Mouse (Mus musculus): Measurements from ENCODE around the gene Rnf150. TPM values are rescaled to one million over a fixed set of nuclear protein-coding genes. Genes with fewer than 3 reads are reported as not detected.

Rnf150 gene
- total and polyA plus RNA-seq, 3 experiments: 0.13 to 0.50 (median 0.39) TPM

- Histone ChIP-seq H3K36me3 (replicated peaks in 1 of 2; ENCODE audit: control insufficient read depth in 1 of 2, insufficient read depth in 1 of 2, low read length in 1 of 2) (no peaks in the 10 kb centered on the region), H3K27ac (ENCODE audit: insufficient read depth, low read depth) (no peak overlapping the region), H3K27me3 (replicated peaks) (no peaks in the 10 kb centered on the region), H3K9ac (ENCODE audit: insufficient read depth, low read depth) (no peak overlapping the region), H3K4me2 (ENCODE audit: insufficient read depth, low read depth, poor library complexity, severe bottlenecking) (no peak overlapping the region), H3K4me3 (replicated peaks in 1 of 3; ENCODE audit: low read depth in 2 of 3, low read length in 2 of 3, poor library complexity in 1 of 3) (no peak overlapping the region), H3K79me2 (replicated peaks; ENCODE audit: control insufficient read depth, extremely low read depth, insufficient read depth, poor library complexity, severe bottlenecking) (no peaks in the 10 kb centered on the region), H3K9me3 (replicated peaks; ENCODE audit: low read length) (no peaks in the 10 kb centered on the region), H3K4me1 (ENCODE audit: control insufficient read depth in 1 of 2, insufficient read depth in 2 of 2) (no peaks in the 10 kb centered on the region)
- DNase-seq (ENCODE audit: extremely low read depth): no peak
- in situ Hi-C loops (cut with MboI; ENCODE audit: low pct_ligation_motif_present, low pct_unique_long_range_greater_than_20kb, low sequenced_read_pairs) (no loop called here), dilution Hi-C loops (cut with MboI; ENCODE audit: extremely low pct_ligation_motif_present, extremely low pct_unique_long_range_greater_than_20kb, low sequenced_read_pairs) (no loop called here)
- TF ChIP-seq POLR2AphosphoS2 (IDR thresholded peaks at IDR 0.05; ENCODE audit: low read depth, low read length): no peak
- no peak for TF ChIP-seq E2F4 (IDR thresholded peaks at IDR 0.05; ENCODE audit: insufficient replicate concordance, low read depth, low read length)
- TF ChIP-seq CTCF (conservative IDR thresholded peaks at IDR 0.05 in 1 of 2, IDR thresholded peaks at IDR 0.05 in 1 of 2; ENCODE audit: low read depth in 2 of 2, low read length in 2 of 2): no peak
- no peak for TF ChIP-seq NRF1 (IDR thresholded peaks at IDR 0.05; ENCODE audit: low read depth, low read length)
- TF ChIP-seq MXI1 (IDR thresholded peaks at IDR 0.05; ENCODE audit: low read depth, low read length): no peak
- TF ChIP-seq USF2 (conservative IDR thresholded peaks at IDR 0.05; ENCODE audit: low read depth, low read length): no peak
- no peak for TF ChIP-seq ZKSCAN1 (IDR thresholded peaks at IDR 0.05; ENCODE audit: borderline replicate concordance, low read depth, low read length)
- no peak for TF ChIP-seq GABPA (IDR thresholded peaks at IDR 0.05; ENCODE audit: insufficient replicate concordance, low read depth, low read length)
- no peak for TF ChIP-seq KAT2A (IDR thresholded peaks at IDR 0.05; ENCODE audit: insufficient replicate concordance, low read length)
- no peak for TF ChIP-seq UBTF (IDR thresholded peaks at IDR 0.05; ENCODE audit: low read depth, low read length)
- no peak for TF ChIP-seq CHD2 (IDR thresholded peaks at IDR 0.05; ENCODE audit: low read length)
- TF ChIP-seq ZC3H11A (IDR thresholded peaks at IDR 0.05; ENCODE audit: low read depth, low read length): no peak
- no peak for TF ChIP-seq MAFK (IDR thresholded peaks at IDR 0.05; ENCODE audit: insufficient replicate concordance, low read length)
- TF ChIP-seq JUN (IDR thresholded peaks at IDR 0.05; ENCODE audit: insufficient read depth, low read depth, low read length): no peak
- no peak for TF ChIP-seq ELF1 (IDR thresholded peaks at IDR 0.05; ENCODE audit: low read depth, low read length)
- TF ChIP-seq TCF12 (IDR thresholded peaks at IDR 0.05; ENCODE audit: low read depth, low read length): no peak
- TF ChIP-seq RAD21 (IDR thresholded peaks at IDR 0.05; ENCODE audit: low read depth, low read length): no peak
- no peak for TF ChIP-seq BHLHE40 (IDR thresholded peaks at IDR 0.05; ENCODE audit: low read depth, low read length)
Observed at GRCm38 (mm10) chr8:83032800-83033199, 169.6 kb downstream of the Rnf150 start.

GRCm38 (mm10) chr8:83035141-83035540 is 172.0 kb downstream of the Rnf150 start:
- no peaks in the 10 kb centered on the region for H3K9me3 ChIP-seq (replicated peaks; ENCODE audit: low read length)
- H3K4me2 ChIP-seq (ENCODE audit: insufficient read depth, low read depth, poor library complexity, severe bottlenecking): no peak overlapping the region
- no peak overlapping the region for H3K27ac ChIP-seq (ENCODE audit: insufficient read depth, low read depth)
- no peaks in the 10 kb centered on the region for H3K27me3 ChIP-seq (replicated peaks)
- no peaks in the 10 kb centered on the region for H3K79me2 ChIP-seq (replicated peaks; ENCODE audit: control insufficient read depth, extremely low read depth, insufficient read depth, poor library complexity, severe bottlenecking)
- no peaks in the 10 kb centered on the region for H3K4me1 ChIP-seq (ENCODE audit: control insufficient read depth in 1 of 2, insufficient read depth in 2 of 2)
- in situ Hi-C loops (cut with MboI; ENCODE audit: low pct_ligation_motif_present, low pct_unique_long_range_greater_than_20kb, low sequenced_read_pairs): no loop called here
- H3K36me3 ChIP-seq (replicated peaks in 1 of 2; ENCODE audit: control insufficient read depth in 1 of 2, insufficient read depth in 1 of 2, low read length in 1 of 2): no peaks in the 10 kb centered on the region
- TF ChIP-seq CHD1 (IDR thresholded peaks at IDR 0.05; ENCODE audit: low read depth, low read length): no peak
- TF ChIP-seq USF1 (IDR thresholded peaks at IDR 0.05; ENCODE audit: low read depth, low read length): no peak
- TF ChIP-seq RAD21 (IDR thresholded peaks at IDR 0.05; ENCODE audit: low read depth, low read length): no peak
- TF ChIP-seq ELF1 (IDR thresholded peaks at IDR 0.05; ENCODE audit: low read depth, low read length): no peak
- no peak for TF ChIP-seq E2F4 (IDR thresholded peaks at IDR 0.05; ENCODE audit: insufficient replicate concordance, low read depth, low read length)
- TF ChIP-seq UBTF (IDR thresholded peaks at IDR 0.05; ENCODE audit: low read depth, low read length): no peak
- no peak for TF ChIP-seq NRF1 (IDR thresholded peaks at IDR 0.05; ENCODE audit: low read depth, low read length)
- no peak for TF ChIP-seq PAX5 (IDR thresholded peaks at IDR 0.05; ENCODE audit: low read length)
- no peak for DNase-seq (ENCODE audit: extremely low read depth)
- H3K4me3 ChIP-seq (replicated peaks in 1 of 3; ENCODE audit: low read depth in 2 of 3, low read length in 2 of 3, poor library complexity in 1 of 3): no peak overlapping the region
- H3K9ac ChIP-seq (ENCODE audit: insufficient read depth, low read depth): no peak overlapping the region
- dilution Hi-C loops (cut with MboI; ENCODE audit: extremely low pct_ligation_motif_present, extremely low pct_unique_long_range_greater_than_20kb, low sequenced_read_pairs): no loop called here

Measured in CH12.LX (cell line).